Mouse (Mus musculus) embryonic facial prominence, embryonic 11.5 days (tissue): ENCODE measurements around the gene Slc25a41. TPM values are rescaled to one million over a fixed set of nuclear protein-coding genes. Genes with fewer than 3 reads are reported as not detected.

ENCODE experiments used
- ATAC-seq: fragments of 200-750 bp; cut with Nextera tagmentation; replicated peaks from 2 replicates; pipeline ENCODE4 v1.8.0; 2017; ENCODE audit warnings: low read depth; ENCODE audit not compliant: insufficient number of reproducible peaks, low FRiP score, low TSS enrichment
- DNase-seq: peaks from one replicate; pipeline ENCODE4 v3.0.0-alpha.2; 2015; ENCODE audit warnings: low spot score
- H3K27ac ChIP-seq: fragments of 300-500 bp; sonication (generic); replicated peaks from 2 replicates; pipeline ENCODE4 v1.5.1; 2014; ENCODE audit warnings: mild to moderate bottlenecking, low read depth, low read length, control low read depth
- H3K27me3 ChIP-seq: fragments of 300-500 bp; sonication (generic); 2 replicates; pipeline ENCODE4 v1.6.1; 2014; ENCODE audit warnings: mild to moderate bottlenecking, low read length, moderate library complexity, mixed read lengths; ENCODE audit not compliant: control insufficient read depth, insufficient read depth
- H3K36me3 ChIP-seq: fragments of 300-500 bp; sonication (generic); replicated peaks from 2 replicates; pipeline ENCODE4 v1.6.1; 2014; ENCODE audit warnings: low read depth, mild to moderate bottlenecking, low read length, moderate library complexity, mixed read lengths; ENCODE audit not compliant: control insufficient read depth, insufficient read depth
- H3K4me1 ChIP-seq: fragments of 300-500 bp; sonication (generic); 2 replicates; pipeline ENCODE4 v1.6.1; 2014; ENCODE audit warnings: low read length, mixed read lengths; ENCODE audit not compliant: control insufficient read depth, insufficient read depth
- H3K4me2 ChIP-seq: fragments of 300-500 bp; sonication (generic); 2 replicates; pipeline ENCODE4 v1.6.1; 2014; ENCODE audit warnings: low read depth, mild to moderate bottlenecking, control low read depth, low read length, moderate library complexity
- H3K4me3 ChIP-seq: fragments of 300-500 bp; sonication (generic); 2 replicates; pipeline ENCODE4 v1.5.1; 2014; ENCODE audit warnings: low read depth, low read length, control low read depth
- H3K9ac ChIP-seq: fragments of 300-500 bp; sonication (generic); replicated peaks from 2 replicates; pipeline ENCODE4 v1.6.1; 2014; ENCODE audit warnings: mild to moderate bottlenecking, control low read depth, low read length
- H3K9me3 ChIP-seq: fragments of 300-500 bp; sonication (generic); replicated peaks from 2 replicates; pipeline ENCODE4 v1.6.1; 2016; ENCODE audit warnings: mild to moderate bottlenecking, low read length, inconsistent platforms, mixed read lengths; ENCODE audit not compliant: control insufficient read depth
- WGBS: fragments of 180-500 bp; shearing (Covaris S2); extraction: QIAGEN DNeasy Blood & Tissue Kit; methylation state at CpG from one replicate; pipeline ENCODE4 v1.1.7; 2014; 5-methylcytosine and 5-hydroxymethylcytosine counted together
- polyA plus RNA-seq: library from polyadenylated mRNA; unstranded; fragments of >200 nt; fragmentation: Nextera tagmentation; extraction: Ambion mirVana; gene quantifications from 2 replicates; pipeline ENCODE4 v1.2.1, GENCODE M21; 2014

Gene Slc25a41
- not detected in 2 replicates for polyA plus RNA-seq

DNA sequence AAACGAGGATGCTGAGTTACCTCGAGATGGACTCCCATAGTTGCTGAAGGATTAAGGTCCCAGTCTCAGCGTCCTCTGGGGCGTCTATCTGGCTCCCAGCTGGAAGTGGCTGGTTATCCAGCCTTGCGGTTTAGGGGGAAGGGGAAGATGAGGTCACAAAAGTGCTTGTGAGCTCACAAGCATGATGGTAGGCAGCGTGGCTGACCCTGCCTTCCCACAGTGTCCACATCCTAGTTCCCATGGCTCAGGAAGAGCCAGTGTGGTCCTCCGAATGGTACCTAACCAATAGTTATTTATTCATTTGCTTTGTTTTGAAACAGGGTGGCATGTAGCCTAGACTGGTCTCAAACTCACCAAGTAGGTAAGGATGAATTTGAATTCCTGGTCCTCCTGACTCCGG is at the start of gene Slc25a41:
TSS of gene Slc25a41 (minus strand) at position 101 of the 400 bp plus-strand sequence.
- no peak within 1 kb of the TSS for H3K9ac ChIP-seq
- no peak for ATAC-seq
- H3K9me3 ChIP-seq = no peaks in the 10 kb centered on the region
- no peak within 1 kb of the TSS for H3K4me2 ChIP-seq
- no peak within 1 kb of the TSS for H3K27ac ChIP-seq
- H3K4me3 ChIP-seq = no peak within 1 kb of the TSS
- H3K4me1 ChIP-seq = no peaks in the 10 kb centered on the region
- no peaks in the 10 kb centered on the region for H3K27me3 ChIP-seq
- WGBS = 72% methylated on average over 8 of the region's 8 CpGs
- no peaks in the 10 kb centered on the region for H3K36me3 ChIP-seq
- DNase-seq = no peak

DNA sequence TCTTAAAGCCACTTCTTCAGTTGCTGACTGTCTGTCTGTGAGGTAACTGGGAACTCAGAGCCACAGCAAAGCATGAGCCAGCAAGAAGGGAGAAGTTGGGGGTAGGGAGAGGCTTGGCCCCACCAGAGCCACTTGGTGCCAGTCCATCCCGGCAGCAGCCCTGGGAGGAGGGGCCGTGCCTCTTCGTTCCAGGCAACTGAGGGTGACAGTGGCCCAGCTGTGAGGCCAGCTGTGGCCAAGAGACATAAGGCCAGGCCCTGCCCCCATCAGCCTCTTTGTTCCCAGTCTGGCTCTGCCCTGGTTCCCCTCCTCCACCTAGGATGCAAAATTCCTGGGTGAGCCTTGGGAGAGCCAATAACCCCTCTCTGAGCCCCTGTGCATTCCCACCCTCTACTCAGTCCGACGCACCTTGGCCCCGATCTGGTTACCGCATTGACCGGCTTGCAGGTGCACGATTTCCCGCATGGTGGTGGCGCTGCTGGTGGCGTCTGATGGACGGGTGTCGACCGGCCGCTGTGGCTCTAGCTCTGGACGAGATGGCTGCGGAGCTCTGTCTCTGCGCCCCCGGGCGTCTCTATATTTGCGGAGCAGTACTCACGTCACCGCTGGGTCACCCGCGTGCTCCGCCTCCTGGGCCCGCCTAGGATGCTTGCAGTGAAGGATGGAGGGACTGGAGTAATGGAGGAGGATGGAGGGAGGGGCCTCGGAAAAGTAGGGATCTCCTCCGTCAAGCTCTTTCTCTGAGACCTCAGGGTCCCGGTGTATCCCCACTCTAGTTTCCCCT is 45.8 kb upstream of the Slc25a41 start, which contains the start of gene Tubb4a:
TSS of gene Tubb4a (minus strand) at position 734 of the 784 bp plus-strand sequence.
- H3K4me2 ChIP-seq = peak within 1 kb of the TSS; percentile 39
- H3K9me3 ChIP-seq = no peaks in the 10 kb centered on the region
- WGBS = under 1% methylated on average over 31 of the region's 31 CpGs
- H3K4me1 ChIP-seq = no peaks in the 10 kb centered on the region
- H3K9ac ChIP-seq = peak within 1 kb of the TSS; percentile 54
- peak; percentile 74 for ATAC-seq
- peak; percentile 65 for DNase-seq
- peaks cover 7% of the 10 kb centered on the region; the same call in 1 of the 2 replicates for H3K27me3 ChIP-seq
- H3K4me3 ChIP-seq = peak within 1 kb of the TSS; percentile 36
- no peaks in the 10 kb centered on the region for H3K36me3 ChIP-seq
- H3K27ac ChIP-seq = no peak within 1 kb of the TSS

DNA sequence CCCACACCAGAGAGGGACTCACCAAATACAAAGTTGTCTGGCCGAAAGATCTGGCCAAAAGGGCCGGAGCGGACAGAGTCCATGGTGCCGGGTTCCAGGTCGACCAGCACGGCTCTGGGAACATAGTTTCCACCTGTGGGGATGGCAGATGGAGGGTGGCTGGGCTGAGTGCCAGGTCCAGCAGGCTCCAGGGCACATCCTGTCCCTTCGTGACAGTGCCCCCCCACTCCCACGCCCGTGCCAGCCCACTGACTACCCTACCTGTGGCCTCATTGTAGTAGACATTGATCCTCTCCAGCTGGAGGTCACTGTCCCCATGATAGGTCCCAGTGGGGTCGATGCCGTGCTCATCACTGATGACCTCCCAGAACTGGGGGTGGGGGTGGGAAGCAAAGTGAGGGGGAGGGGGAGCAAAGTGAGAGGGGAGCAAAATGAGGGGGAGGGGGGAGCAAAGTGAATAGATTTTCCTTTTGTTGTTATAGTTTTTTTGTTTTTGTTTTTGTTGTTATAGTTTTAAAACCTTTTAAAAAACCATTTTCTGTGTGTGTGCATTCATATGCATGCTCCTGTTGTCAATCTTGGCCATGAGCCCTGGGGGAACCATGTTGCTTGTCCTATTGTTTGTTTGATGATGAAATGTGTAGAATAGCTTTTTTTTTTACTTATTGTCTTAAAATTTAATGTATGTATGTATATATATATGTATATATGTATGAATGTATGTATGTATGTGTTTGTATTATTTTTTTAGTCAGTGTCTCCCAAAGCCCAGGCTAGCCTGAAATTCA is 44.7 kb upstream of the Slc25a41 start:
- Histone ChIP-seq H3K4me2 (no peak overlapping the region), H3K4me1 (no peaks in the 10 kb centered on the region), H3K27me3 (peaks cover 7% of the 10 kb centered on the region; the same call in 1 of the 2 replicates), H3K9ac (no peak overlapping the region), H3K36me3 (no peaks in the 10 kb centered on the region), H3K27ac (no peak overlapping the region), H3K4me3 (no peak overlapping the region), H3K9me3 (no peaks in the 10 kb centered on the region)
- 85% methylated on average over 11 of the region's 11 CpGs for WGBS
- no peak for DNase-seq
- ATAC-seq = no peak

DNA sequence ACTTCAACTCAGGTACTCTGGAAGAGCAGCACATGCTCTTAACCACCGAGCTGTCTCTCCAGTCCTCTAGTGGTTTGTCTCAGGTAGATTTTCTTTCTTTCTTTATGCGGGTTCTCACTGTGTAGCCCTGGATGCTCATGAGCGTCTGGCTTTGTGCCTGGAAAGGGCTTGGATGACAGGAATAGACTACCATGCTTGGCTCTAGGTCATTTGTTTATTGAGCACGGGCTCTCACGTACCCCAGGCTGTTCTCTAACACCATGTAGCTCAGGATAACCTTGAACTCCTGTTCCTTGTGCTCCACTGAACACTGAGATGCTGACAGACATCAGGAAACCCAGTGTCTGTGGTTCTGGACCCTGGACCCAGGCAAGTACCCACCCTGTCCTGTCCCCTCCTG is 41.0 kb upstream of the Slc25a41 start:
- DNase-seq = no peak
- no peak overlapping the region for H3K9ac ChIP-seq
- H3K27me3 ChIP-seq = peaks cover 5% of the 10 kb centered on the region; the same call in 1 of the 2 replicates
- no peak for ATAC-seq
- 84% methylated on average over 5 of the region's 5 CpGs for WGBS
- H3K4me1 ChIP-seq = no peaks in the 10 kb centered on the region
- no peak overlapping the region for H3K27ac ChIP-seq
- H3K9me3 ChIP-seq = no peaks in the 10 kb centered on the region
- no peak overlapping the region for H3K4me2 ChIP-seq
- no peaks in the 10 kb centered on the region for H3K36me3 ChIP-seq
- no peak overlapping the region for H3K4me3 ChIP-seq

DNA sequence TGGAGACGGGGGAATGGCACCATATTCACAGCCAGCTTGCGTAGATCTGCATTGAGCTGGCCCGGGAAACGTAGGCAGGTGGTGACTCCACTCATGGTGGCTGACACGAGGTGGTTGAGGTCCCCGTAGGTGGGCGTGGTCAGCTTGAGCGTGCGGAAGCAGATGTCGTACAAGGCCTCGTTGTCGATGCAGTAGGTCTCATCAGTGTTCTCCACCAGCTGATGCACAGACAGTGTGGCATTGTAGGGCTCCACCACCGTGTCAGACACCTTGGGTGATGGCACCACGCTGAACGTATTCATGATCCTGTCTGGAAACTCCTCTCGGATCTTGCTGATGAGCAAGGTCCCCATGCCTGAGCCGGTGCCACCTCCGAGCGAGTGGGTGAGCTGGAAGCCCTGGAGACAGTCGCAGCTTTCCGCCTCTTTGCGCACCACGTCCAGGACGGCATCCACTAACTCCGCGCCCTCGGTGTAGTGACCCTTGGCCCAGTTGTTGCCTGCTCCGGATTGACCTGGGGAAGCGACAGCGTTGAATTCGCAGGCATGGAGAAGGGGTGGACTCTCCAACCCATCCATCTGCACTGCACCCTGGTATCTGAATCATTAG is 39.9 kb upstream of the Slc25a41 start:
- no peak overlapping the region for H3K9ac ChIP-seq
- no peaks in the 10 kb centered on the region for H3K9me3 ChIP-seq
- WGBS = 95% methylated on average over 31 of the region's 31 CpGs
- no peaks in the 10 kb centered on the region for H3K36me3 ChIP-seq
- ATAC-seq (no peak), DNase-seq (no peak)
- no peaks in the 10 kb centered on the region for H3K4me1 ChIP-seq
- no peak overlapping the region for H3K27ac ChIP-seq
- no peaks in the 10 kb centered on the region for H3K27me3 ChIP-seq
- no peak overlapping the region for H3K4me2 ChIP-seq
- no peak overlapping the region for H3K4me3 ChIP-seq

DNA sequence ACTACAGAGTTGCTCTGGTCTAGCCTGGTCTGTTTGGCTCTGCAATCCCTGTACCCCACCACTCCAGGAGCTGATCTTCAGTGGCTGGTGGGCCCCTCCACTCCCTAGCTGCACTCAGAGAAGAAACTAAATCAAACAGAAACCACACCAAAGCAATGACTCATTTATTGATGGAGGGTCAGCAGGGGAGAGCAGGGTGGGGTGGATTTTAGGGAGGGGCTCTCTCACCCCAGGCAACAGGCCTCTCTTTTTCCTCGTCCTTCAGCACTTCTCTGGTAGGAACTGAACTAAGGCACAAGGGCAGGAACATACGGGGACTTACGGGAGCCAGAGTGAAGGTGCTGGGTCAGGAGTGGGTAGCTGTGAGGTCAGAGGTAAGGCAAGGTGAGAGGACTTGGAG is 38.5 kb upstream of the Slc25a41 start:
- H3K27ac ChIP-seq = no peak overlapping the region
- H3K9ac ChIP-seq = no peak overlapping the region; the same call in 1 of the 2 replicates
- no peak overlapping the region for H3K4me3 ChIP-seq
- H3K27me3 ChIP-seq = no peaks in the 10 kb centered on the region
- H3K9me3 ChIP-seq = no peaks in the 10 kb centered on the region
- H3K36me3 ChIP-seq = no peaks in the 10 kb centered on the region
- H3K4me1 ChIP-seq = no peaks in the 10 kb centered on the region
- ATAC-seq (no peak), DNase-seq (no peak)
- H3K4me2 ChIP-seq = no peak overlapping the region
- WGBS = 70% methylated on average over 3 of the region's 3 CpGs

DNA sequence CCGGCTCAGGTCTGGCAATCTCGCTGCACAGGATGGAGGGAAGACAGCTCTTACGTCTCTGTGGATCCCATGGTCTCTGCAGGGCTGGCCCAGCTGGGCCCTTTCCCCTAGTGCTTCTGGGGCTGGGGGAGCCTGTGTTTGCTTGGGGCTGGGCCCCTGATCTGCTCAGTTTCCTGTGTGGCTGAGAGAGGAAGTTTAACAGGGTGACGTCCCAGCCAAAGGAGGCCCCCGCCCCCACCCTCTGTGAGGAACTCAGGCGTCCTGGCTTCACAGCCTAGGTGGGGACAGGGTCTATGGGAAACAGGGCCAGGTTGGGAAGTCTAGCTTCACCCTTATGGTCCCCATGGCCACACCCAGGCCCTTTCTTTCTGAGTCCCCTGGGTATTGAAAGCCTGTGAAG is 36.9 kb upstream of the Slc25a41 start, which contains the start of gene Dennd1c:
TSS of gene Dennd1c (minus strand) at position 179 of the 400 bp plus-strand sequence.
- DNase-seq = no peak
- Histone ChIP-seq H3K9me3 (no peaks in the 10 kb centered on the region), H3K4me1 (no peaks in the 10 kb centered on the region), H3K4me3 (no peak within 1 kb of the TSS), H3K36me3 (no peaks in the 10 kb centered on the region), H3K27ac (no peak within 1 kb of the TSS), H3K4me2 (no peak within 1 kb of the TSS), H3K9ac (no peak within 1 kb of the TSS), H3K27me3 (no peaks in the 10 kb centered on the region)
- WGBS = 42% methylated on average over 6 of the region's 6 CpGs
- ATAC-seq = no peak
